Mouse (Mus musculus) small intestine, adult 10 weeks (tissue): ENCODE measurements around the gene Slit1. TPM values are rescaled to one million over a fixed set of nuclear protein-coding genes. Genes with fewer than 3 reads are reported as not detected.

ENCODE experiments used
- polyA plus RNA-seq: library from polyadenylated mRNA; stranded (reverse); fragments of 350-450 nt; fragmentation: Illumina TruSeq; extraction: RNeasy Lipid Tissue Mini Kit (QIAGEN cat#74804); gene quantifications from one replicate; pipeline ENCODE4 v1.2.3, GENCODE M21; 2014; ENCODE audit warnings: low replicate concordance

Gene Slit1
- polyA plus RNA-seq: not detected

DNA sequence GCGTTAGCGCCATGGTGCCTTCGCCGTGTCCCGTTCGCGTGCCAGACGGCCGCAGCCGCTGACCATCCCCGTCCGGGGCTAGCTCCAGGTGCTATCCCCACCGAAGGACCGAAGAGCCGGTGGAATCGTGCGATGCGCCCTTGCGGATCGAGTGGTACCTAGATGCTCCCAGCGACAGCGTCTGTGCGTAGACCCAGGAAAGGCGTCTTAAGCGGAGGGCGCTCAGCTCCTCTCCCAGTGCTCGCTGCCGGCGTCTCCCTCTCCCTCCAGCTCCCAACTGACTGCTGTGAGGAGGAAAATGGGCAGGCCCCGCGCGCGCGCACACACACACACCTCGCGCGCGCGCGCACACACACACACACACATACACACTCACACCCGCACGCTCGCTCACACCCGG, at the start of gene Slit1:
TSS of gene Slit1 (minus strand) at position 270 of the 400 bp plus-strand sequence.

DNA sequence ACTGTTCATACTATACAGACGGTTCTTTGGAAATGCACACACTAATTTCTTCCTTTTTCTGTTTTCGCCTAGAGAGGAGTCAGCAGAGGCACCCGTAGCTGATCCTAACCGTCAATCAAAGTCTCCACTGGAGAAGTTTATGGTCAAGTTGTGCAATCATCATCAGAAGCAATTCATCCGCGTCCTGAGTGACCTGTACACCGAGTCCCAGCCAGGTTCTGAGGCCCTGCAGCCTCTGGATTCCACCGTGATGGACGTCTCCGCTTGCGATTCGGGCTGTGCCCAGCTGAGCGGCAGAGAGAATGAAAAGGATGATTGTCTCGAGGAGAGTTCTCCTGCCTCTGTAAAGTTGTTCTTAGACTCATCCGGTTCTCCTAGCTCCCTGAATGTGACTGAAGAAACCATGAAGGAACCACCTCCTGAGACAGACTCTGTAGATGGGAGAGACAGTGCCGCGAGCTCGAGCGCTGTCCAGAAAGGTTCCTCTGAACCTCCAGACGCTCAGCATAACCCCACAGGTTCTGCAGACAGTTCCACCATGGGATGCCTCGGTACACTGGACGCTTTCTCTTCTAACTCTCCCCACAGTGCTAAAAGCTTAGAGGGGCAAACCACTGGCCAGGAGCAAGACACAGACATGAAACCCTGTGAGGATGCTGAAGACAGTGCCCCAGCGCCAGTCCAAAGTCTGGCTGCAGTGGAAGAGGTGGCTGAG, 161.6 kb downstream of the Slit1 start, which contains the start of gene Gm340:
TSS of gene Gm340 (plus strand) at position 665 of the 715 bp plus-strand sequence.

Other genes with a start within 250 kb of the Slit1 start
- 2.0 TPM for gene Gm340, start 161.3 kb downstream of the Slit1 start, polyA plus RNA-seq
- gene Arhgap19, start 58.4 kb upstream of the Slit1 start, polyA plus RNA-seq: 7.0 TPM
- 3.9 TPM for gene Frat1, start 86.3 kb upstream of the Slit1 start, polyA plus RNA-seq
- gene Frat2, start 104.5 kb upstream of the Slit1 start, polyA plus RNA-seq: 12.3 TPM
- gene Rrp12, start 152.5 kb upstream of the Slit1 start, polyA plus RNA-seq: 0.22 TPM
- gene Pgam1, start 168.3 kb upstream of the Slit1 start, polyA plus RNA-seq: 259 TPM
- 12.8 TPM for gene Exosc1, start 189.8 kb upstream of the Slit1 start, polyA plus RNA-seq
- 16.8 TPM for gene Zdhhc16, start 189.8 kb upstream of the Slit1 start, polyA plus RNA-seq
- 8.1 TPM for gene Mms19, start 237.5 kb upstream of the Slit1 start, polyA plus RNA-seq
- not detected for gene Ubtd1, start 238.1 kb upstream of the Slit1 start, polyA plus RNA-seq